Mouse (Mus musculus) olfactory bulb, adult 2 months (tissue): ENCODE measurements around the gene Atp6v0e. TPM values are rescaled to one million over a fixed set of nuclear protein-coding genes. Genes with fewer than 3 reads are reported as not detected.
A peak's percentile ranks its signal among the peaks of the same experiment; 100 is the strongest.

ENCODE experiments used
- H3K27ac ChIP-seq: fragments of 200-500 bp; 2 replicates; pipeline ENCODE4 v1.5.1; 2012; ENCODE audit warnings: low read depth, low read length; ENCODE audit not compliant: insufficient read depth
- H3K4me1 ChIP-seq: fragments of 200-500 bp; 2 replicates; pipeline ENCODE4 v1.6.1; 2012; ENCODE audit warnings: low read length; ENCODE audit not compliant: control insufficient read depth, insufficient read depth
- H3K4me3 ChIP-seq: fragments of 200-500 bp; 2 replicates; pipeline ENCODE4 v1.5.1; 2012; ENCODE audit warnings: mild to moderate bottlenecking, low read depth, low read length, moderate library complexity; ENCODE audit not compliant: insufficient read depth
- CTCF ChIP-seq: fragments of 200-500 bp; IDR thresholded peaks from 2 replicates; pipeline ENCODE4 v1.5.1; 2012; ENCODE audit warnings: low read depth, mild to moderate bottlenecking, low read length, moderate library complexity; ENCODE audit not compliant: insufficient read depth
- POLR2A ChIP-seq: fragments of 200-500 bp; IDR thresholded peaks from 2 replicates; pipeline ENCODE4 v1.6.1; 2012; ENCODE audit warnings: mild to moderate bottlenecking, low read depth, low read length, moderate library complexity; ENCODE audit not compliant: insufficient read depth
- WGBS: fragments of 180-500 bp; shearing (Covaris S2); methylation state at CpG from one replicate; pipeline ENCODE4 v1.1.7; 2018; 5-methylcytosine and 5-hydroxymethylcytosine counted together
- polyA plus RNA-seq: library from polyadenylated mRNA; stranded (reverse); fragments of >200 nt; gene quantifications from 2 replicates; pipeline ENCODE4 v1.2.4, GENCODE M21; 2012; ENCODE audit warnings: low replicate concordance; ENCODE audit not compliant: missing spikeins, insufficient read depth, insufficient read length

Gene Atp6v0e
- polyA plus RNA-seq, 1 experiment: not detected

- Histone ChIP-seq H3K4me3 (no peak overlapping the region), H3K4me1 (peaks cover 25% of the 10 kb centered on the region), H3K27ac (no peak overlapping the region)
- TF ChIP-seq POLR2A: no peak
- no peak for TF ChIP-seq CTCF
- 95% methylated on average over 6 of the region's 6 CpGs for WGBS
These were observed 39.0 kb upstream of the Atp6v0e start for GRCm38 (mm10) chr17:26623991-26624390.

GRCm38 (mm10) chr17:26624999-26625398 lies 38.0 kb upstream of the Atp6v0e start:
- H3K27ac ChIP-seq: no peak overlapping the region
- H3K4me1 ChIP-seq: peaks cover 28% of the 10 kb centered on the region
- 77% methylated on average over 10 of the region's 10 CpGs for WGBS
- TF ChIP-seq POLR2A (no peak), CTCF (no peak)
- H3K4me3 ChIP-seq: no peak overlapping the region

GRCm38 (mm10) chr17:26625521-26626010 lies 37.5 kb upstream of the Atp6v0e start:
- Histone ChIP-seq H3K4me3 (no peak overlapping the region), H3K4me1 (peaks cover 24% of the 10 kb centered on the region), H3K27ac (no peak overlapping the region)
- 85% methylated on average over 2 of the region's 2 CpGs for WGBS
- TF ChIP-seq POLR2A (no peak), CTCF (no peak)

DNA sequence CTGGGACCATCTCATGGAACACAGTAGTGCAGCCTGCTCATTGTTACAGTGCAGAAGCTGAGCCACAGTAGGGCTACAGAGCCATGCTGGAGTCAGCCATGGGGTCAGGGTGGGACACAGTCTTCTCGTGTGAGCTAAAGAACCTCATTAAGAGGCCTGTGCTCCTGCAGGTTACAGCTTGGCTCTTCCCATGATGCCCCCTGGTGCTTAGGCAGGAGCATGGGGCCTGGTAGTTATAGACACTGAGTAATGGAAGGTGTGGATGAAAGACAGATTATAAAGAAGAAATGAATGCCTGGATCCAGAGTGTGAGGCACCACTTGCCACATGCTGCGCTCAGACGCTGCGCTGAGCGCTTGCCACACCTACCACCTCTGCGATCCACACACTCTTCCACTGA lies 34.6 kb upstream of the Atp6v0e start:
- no peak overlapping the region for H3K4me3 ChIP-seq
- H3K4me1 ChIP-seq: peaks cover 38% of the 10 kb centered on the region
- H3K27ac ChIP-seq: 0 out of 2 replicates have a peak overlapping the region, but pooled peaks have one; percentile 33
- TF ChIP-seq POLR2A (no peak), CTCF (no peak)
- 80% methylated on average over 6 of the region's 6 CpGs for WGBS

DNA sequence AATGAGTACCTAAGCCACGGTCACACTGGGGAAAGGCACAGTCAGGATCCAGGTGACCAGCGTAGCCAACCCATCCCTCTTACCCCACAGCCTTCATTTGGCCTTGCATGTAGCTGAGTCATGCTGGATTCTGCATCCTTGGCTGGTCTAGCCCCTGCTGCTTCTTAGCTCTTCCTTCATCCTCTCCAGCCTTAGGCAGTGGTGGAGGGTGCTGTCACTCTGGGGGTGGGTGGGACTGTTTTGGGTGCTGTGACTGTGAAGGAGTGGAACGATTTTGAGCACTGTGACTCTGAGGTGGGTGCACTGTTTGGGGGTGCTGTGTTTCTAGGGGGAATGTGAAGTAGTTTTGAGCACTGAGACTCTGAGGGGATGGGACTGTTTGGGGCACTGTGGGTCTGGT lies 34.1 kb upstream of the Atp6v0e start:
- 72% methylated on average over 3 of the region's 3 CpGs for WGBS

DNA sequence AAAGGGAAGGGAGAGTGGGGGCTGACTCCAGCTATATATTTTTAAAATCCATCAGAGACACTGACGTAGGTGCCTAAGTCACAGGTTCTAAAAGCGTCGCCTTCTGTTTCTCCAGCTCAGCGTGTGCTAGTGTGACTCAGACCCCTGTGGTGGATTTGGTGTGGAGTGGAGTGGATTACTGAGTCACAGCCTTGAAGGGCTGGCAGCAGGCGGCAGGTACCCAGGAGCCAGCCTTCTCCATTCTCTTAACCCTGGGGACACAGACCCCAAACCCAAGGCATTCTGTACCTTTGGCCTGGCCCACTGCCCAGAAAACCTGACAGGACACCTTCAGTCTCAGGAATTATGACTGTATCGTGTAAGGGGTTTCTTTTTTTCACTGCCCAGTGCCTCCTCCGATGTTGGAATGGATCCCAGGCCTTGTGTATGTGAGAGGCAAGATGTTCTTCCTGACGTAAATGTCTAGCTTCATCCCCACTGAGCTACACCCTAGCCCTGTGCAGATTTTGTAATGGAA lies 31.2 kb upstream of the Atp6v0e start:
- Histone ChIP-seq H3K4me1 (peaks cover 41% of the 10 kb centered on the region), H3K4me3 (no peak overlapping the region), H3K27ac (peak overlapping the region; percentile 91)
- TF ChIP-seq POLR2A: no peak
- TF ChIP-seq CTCF: no peak
- 46% methylated on average over 8 of the region's 8 CpGs for WGBS

More for the DNA sequence above, 34.1 kb upstream of the Atp6v0e start:
- Histone ChIP-seq H3K27ac (0 out of 2 replicates have a peak overlapping the region, but pooled peaks have one; percentile 33), H3K4me1 (peaks cover 41% of the 10 kb centered on the region), H3K4me3 (no peak overlapping the region)
- TF ChIP-seq POLR2A (no peak), CTCF (no peak)

DNA sequence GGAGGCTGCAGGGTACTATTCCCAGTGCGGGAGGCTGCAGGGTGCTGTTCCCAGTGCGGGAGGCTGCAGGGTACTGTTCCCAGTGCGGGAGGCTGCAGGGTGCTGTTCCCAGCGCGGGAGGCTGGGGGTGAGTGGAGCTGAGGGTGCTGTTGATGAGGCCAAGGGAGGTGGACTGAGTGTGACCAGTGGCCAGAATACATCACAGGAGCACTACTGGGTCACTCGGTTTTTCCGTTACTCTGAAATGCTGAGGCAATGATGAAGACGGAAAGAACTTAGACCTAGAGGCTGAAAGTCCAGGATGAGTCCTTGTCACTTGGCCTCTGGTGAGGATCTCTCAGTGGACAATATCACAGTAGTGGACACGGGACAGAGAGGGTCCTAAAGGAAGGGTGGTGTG lies 29.8 kb upstream of the Atp6v0e start:
- 92% methylated on average over 9 of the region's 9 CpGs for WGBS
- no peak for TF ChIP-seq POLR2A
- no peak for TF ChIP-seq CTCF
- Histone ChIP-seq H3K4me1 (peaks cover 41% of the 10 kb centered on the region), H3K4me3 (no peak overlapping the region), H3K27ac (no peak overlapping the region)

GRCm38 (mm10) chr17:26633926-26634325 lies 29.1 kb upstream of the Atp6v0e start:
- TF ChIP-seq POLR2A (no peak), CTCF (no peak)
- 91% methylated on average over 9 of the region's 9 CpGs for WGBS
- H3K27ac ChIP-seq: no peak overlapping the region
- no peak overlapping the region for H3K4me3 ChIP-seq
- peaks cover 35% of the 10 kb centered on the region for H3K4me1 ChIP-seq

DNA sequence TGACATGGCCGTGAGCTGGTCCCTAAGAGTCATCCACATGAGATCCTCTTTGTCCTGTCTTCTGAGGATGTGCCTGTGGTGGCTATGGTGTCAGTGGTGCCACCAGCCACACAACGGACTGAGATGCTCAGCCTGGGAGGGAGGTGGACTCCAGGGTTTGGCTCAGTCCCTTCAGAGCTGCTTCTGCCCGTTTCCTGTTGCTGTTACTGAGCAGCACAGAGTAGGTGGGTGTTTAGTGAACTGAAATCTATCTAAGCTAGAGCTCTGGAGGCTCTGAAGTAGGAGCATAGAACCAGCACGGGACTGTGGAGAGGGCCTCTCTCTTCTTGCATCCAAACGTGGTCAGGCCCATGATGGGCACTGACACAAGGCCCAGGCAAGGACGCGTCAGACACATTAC lies 28.5 kb upstream of the Atp6v0e start:
- 79% methylated on average over 7 of the region's 7 CpGs for WGBS
- Histone ChIP-seq H3K27ac (no peak overlapping the region), H3K4me1 (peaks cover 29% of the 10 kb centered on the region), H3K4me3 (no peak overlapping the region)
- TF ChIP-seq POLR2A: no peak
- no peak for TF ChIP-seq CTCF
